Mouse (Mus musculus): ENCODE measurements around the gene Tbx4. TPM values are rescaled to one million over a fixed set of nuclear protein-coding genes. Genes with fewer than 3 reads are reported as not detected.
A peak's percentile ranks its signal among the peaks of the same experiment; 100 is the strongest.

Gene Tbx4
- total and polyA plus RNA-seq, 3 experiments, result 0.12 to 0.64 TPM; not detected in 1

DNA sequence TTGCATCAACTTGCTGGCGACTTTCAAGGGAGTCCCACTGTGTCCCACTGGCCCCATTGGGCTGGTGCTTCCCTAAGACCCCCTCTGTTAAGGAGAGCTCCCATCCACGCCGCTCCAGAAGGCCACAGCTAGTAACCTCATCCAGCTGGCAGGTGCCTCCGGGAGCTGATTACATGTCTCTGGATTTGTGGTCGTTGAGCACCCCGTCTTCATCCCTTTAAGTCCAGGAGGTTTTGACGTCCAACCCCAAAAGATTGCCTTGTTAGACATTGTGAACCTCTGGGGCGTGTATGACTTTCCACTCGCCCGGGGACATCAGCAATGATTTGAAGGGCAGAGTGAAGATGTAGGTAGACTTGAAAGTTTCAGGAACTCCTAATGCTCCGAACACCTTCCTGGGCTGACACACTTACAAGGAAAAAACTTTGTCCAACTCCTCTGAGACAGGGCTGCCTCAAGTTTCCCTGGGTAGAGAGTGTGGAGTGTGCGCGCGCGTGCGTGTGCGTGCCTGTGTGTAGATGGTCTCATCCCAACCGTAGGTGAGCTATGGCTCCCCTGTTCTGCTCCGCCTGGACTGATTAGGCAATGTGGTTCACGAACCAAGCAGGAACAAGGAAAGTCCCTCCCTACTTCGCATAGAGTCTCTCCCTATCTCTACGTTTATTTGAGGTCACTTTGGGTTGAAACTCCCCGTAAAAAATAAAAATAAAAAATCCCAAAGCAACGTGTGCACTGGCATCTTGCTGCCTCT, 43.5 kb upstream of the Tbx4 start (continued):
- no peak for TF ChIP-seq E2F4 (IDR thresholded peaks at IDR 0.05; ENCODE audit: borderline replicate concordance, low read depth, low read length)
- peak in 1 of 2 experiments; percentile 37; a peak in 1 of 4 replicates for TF ChIP-seq POLR2A (IDR thresholded peaks at IDR 0.05; ENCODE audit: control insufficient read depth in 1 of 2, insufficient read depth in 1 of 2, low read depth in 1 of 2, low read length in 2 of 2, poor library complexity in 1 of 2)
- TF ChIP-seq SIN3A (IDR thresholded peaks at IDR 0.05; ENCODE audit: low read length), result no peak
- no peak for TF ChIP-seq POLR2AphosphoS5 (IDR thresholded peaks at IDR 0.05; ENCODE audit: borderline replicate concordance, low read depth, low read length)
- no peak for TF ChIP-seq TCF12 (IDR thresholded peaks at IDR 0.05; ENCODE audit: low read depth, low read length)
- no peak for TF ChIP-seq ZC3H11A (IDR thresholded peaks at IDR 0.05; ENCODE audit: low read depth, low read length)
- TF ChIP-seq MEF2A (IDR thresholded peaks at IDR 0.05; ENCODE audit: extremely low read depth, insufficient replicate concordance, low read depth, low read length, poor library complexity, severe bottlenecking), result no peak
- no peak for TF ChIP-seq ZKSCAN1 (IDR thresholded peaks at IDR 0.05; ENCODE audit: low read depth, low read length)
- no peak for TF ChIP-seq JUND (IDR thresholded peaks at IDR 0.05; ENCODE audit: low read depth, low read length)
- TF ChIP-seq MAZ (IDR thresholded peaks at IDR 0.05; ENCODE audit: low read depth, low read length), result no peak
- no peak for TF ChIP-seq UBTF (IDR thresholded peaks at IDR 0.05; ENCODE audit: borderline replicate concordance, insufficient read depth, low read depth, low read length)
- no peak; the same call in 1 of the 2 replicates for TF ChIP-seq TBP (IDR thresholded peaks at IDR 0.05; ENCODE audit: low read depth, low read length)
- TF ChIP-seq RAD21 (IDR thresholded peaks at IDR 0.05; ENCODE audit: low read depth, low read length), result no peak
- no peak for TF ChIP-seq SMC3 (IDR thresholded peaks at IDR 0.05; ENCODE audit: low read depth, low read length)
- no peak for TF ChIP-seq GABPA (IDR thresholded peaks at IDR 0.05; ENCODE audit: low read depth, low read length)
- no peak for TF ChIP-seq MYB (IDR thresholded peaks at IDR 0.05; ENCODE audit: low read depth, low read length)
- peak; percentile 81; the same call in 1 of the 2 replicates for TF ChIP-seq MYC (IDR thresholded peaks at IDR 0.05; ENCODE audit: low read depth, low read length)
- TF ChIP-seq CHD2 (IDR thresholded peaks at IDR 0.05; ENCODE audit: low read length), result no peak
- TF ChIP-seq HCFC1 (IDR thresholded peaks at IDR 0.05; ENCODE audit: low read depth, low read length), result no peak
- TF ChIP-seq ZMIZ1 (IDR thresholded peaks at IDR 0.05; ENCODE audit: low read depth, low read length), result peak; percentile 64; the same call in 1 of the 2 replicates
- TF ChIP-seq KAT2A (conservative IDR thresholded peaks at IDR 0.05; ENCODE audit: low read depth, low read length), result no peak
- no peak for TF ChIP-seq MAFK (IDR thresholded peaks at IDR 0.05; ENCODE audit: borderline replicate concordance, low read depth, low read length)
- TF ChIP-seq CTCF (IDR thresholded peaks at IDR 0.05 in 2 of 3, conservative IDR thresholded peaks at IDR 0.05 in 1 of 3; ENCODE audit: control insufficient read depth in 1 of 3, insufficient read depth in 1 of 3, low read depth in 2 of 3, low read length in 3 of 3, poor library complexity in 1 of 3, severe bottlenecking in 1 of 3), result no peak
- TF ChIP-seq MAX (IDR thresholded peaks at IDR 0.05; ENCODE audit: low read length), result peak; percentile 28; the same call in 1 of the 2 replicates

DNA sequence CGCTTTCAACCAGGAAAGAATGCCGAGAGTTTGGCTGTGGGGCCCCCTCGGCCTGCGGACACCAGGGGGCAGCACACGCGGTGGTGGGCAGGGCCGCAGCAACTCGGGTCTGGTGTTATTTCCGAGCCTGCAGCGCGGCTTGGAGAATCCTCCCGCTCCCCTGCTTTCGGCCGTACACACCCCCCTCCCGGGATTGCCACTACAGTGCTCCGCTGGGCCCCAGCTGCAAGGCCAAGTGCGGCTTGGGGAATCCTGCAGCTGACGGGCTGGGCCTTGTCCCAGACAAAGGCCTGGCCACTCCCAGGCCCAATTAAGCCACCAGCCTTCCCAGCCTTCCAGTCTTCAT, 42.9 kb upstream of the Tbx4 start:
- no peaks in the 10 kb centered on the region; the same call in 1 of the 2 replicates for H3K79me2 ChIP-seq (ENCODE audit: control insufficient read depth, insufficient read depth, low read length, poor library complexity)
- peak; percentile 96 for DNase-seq (ENCODE audit: low read depth, low spot score)
- peak overlapping the region; percentile 48 for H3K27ac ChIP-seq (ENCODE audit: control insufficient read depth, low read depth, low read length)
- peaks cover 0 to 3% of the 10 kb centered on the region in 2 experiments; a peak in 2 of 4 replicates for H3K4me1 ChIP-seq (ENCODE audit: control insufficient read depth in 1 of 2, insufficient read depth in 2 of 2, low read length in 2 of 2)
- H3K4me3 ChIP-seq (ENCODE audit: control insufficient read depth in 1 of 2, insufficient read depth in 1 of 2, low read depth in 2 of 2, low read length in 2 of 2), result peak overlapping the region; percentile 88 to 100
- no peaks in the 10 kb centered on the region for H3K36me3 ChIP-seq (ENCODE audit: control insufficient read depth in 1 of 2, insufficient read depth in 2 of 2, low read length in 2 of 2)
- no peaks in the 10 kb centered on the region for H3K27me3 ChIP-seq (ENCODE audit: control insufficient read depth in 1 of 2, insufficient read depth in 2 of 2, low read length in 2 of 2)
- H3K9ac ChIP-seq (ENCODE audit: control insufficient read depth, low read depth, low read length, poor library complexity, severe bottlenecking), result peak overlapping the region; percentile 83
- H3K9me3 ChIP-seq (replicated peaks; ENCODE audit: insufficient read depth, low read length), result no peaks in the 10 kb centered on the region
- 0 out of 2 replicates have a peak, but pooled peaks have one; percentile 11 for TF ChIP-seq ELF1 (IDR thresholded peaks at IDR 0.05; ENCODE audit: low read depth, low read length)
- peak; percentile 87 for TF ChIP-seq SMC3 (IDR thresholded peaks at IDR 0.05; ENCODE audit: low read depth, low read length)
- no peak for TF ChIP-seq NRF1 (IDR thresholded peaks at IDR 0.05; ENCODE audit: insufficient read depth, low read depth, low read length, poor library complexity, severe bottlenecking)
- TF ChIP-seq ZC3H11A (IDR thresholded peaks at IDR 0.05; ENCODE audit: low read depth, low read length), result no peak; the same call in 1 of the 2 replicates
- peak; percentile 53 for TF ChIP-seq HCFC1 (IDR thresholded peaks at IDR 0.05; ENCODE audit: low read depth, low read length)
- TF ChIP-seq MAX (IDR thresholded peaks at IDR 0.05; ENCODE audit: low read length), result peak; percentile 2
- TF ChIP-seq MAZ (IDR thresholded peaks at IDR 0.05; ENCODE audit: low read depth, low read length), result peak; percentile 94; the same call in 1 of the 2 replicates
- TF ChIP-seq USF1 (IDR thresholded peaks at IDR 0.05; ENCODE audit: low read depth, low read length), result no peak
- peak; percentile 94 for TF ChIP-seq UBTF (IDR thresholded peaks at IDR 0.05; ENCODE audit: borderline replicate concordance, insufficient read depth, low read depth, low read length)
- TF ChIP-seq SIN3A (IDR thresholded peaks at IDR 0.05; ENCODE audit: low read length), result peak; percentile 84
- peak; percentile 55 for TF ChIP-seq RAD21 (IDR thresholded peaks at IDR 0.05; ENCODE audit: low read depth, low read length)
- TF ChIP-seq CHD1 (IDR thresholded peaks at IDR 0.05; ENCODE audit: low read depth, low read length), result 0 out of 2 replicates have a peak, but pooled peaks have one; percentile 3
- no peak for TF ChIP-seq ZMIZ1 (IDR thresholded peaks at IDR 0.05; ENCODE audit: low read depth, low read length)
- peak; percentile 66 to 96 (median 94) for TF ChIP-seq CTCF (IDR thresholded peaks at IDR 0.05 in 2 of 3, conservative IDR thresholded peaks at IDR 0.05 in 1 of 3; ENCODE audit: control insufficient read depth in 1 of 3, insufficient read depth in 1 of 3, low read depth in 2 of 3, low read length in 3 of 3, poor library complexity in 1 of 3, severe bottlenecking in 1 of 3)
- TF ChIP-seq POLR2AphosphoS2 (IDR thresholded peaks at IDR 0.05; ENCODE audit: low read length), result no peak
- TF ChIP-seq E2F4 (IDR thresholded peaks at IDR 0.05; ENCODE audit: borderline replicate concordance, low read depth, low read length), result no peak
- TF ChIP-seq RCOR1 (IDR thresholded peaks at IDR 0.05; ENCODE audit: low read depth, low read length), result no peak
- peak; percentile 41; the same call in 1 of the 2 replicates for TF ChIP-seq TCF12 (IDR thresholded peaks at IDR 0.05; ENCODE audit: low read depth, low read length)

All from MEL (cell line).